Mouse (Mus musculus) megakaryocyte, adult 5-6 weeks (primary cell): ENCODE measurements at regions not wholly inside any gene's neighbourhood (a gene's known extent, or its start where the extent isn't known, plus 50 kb on each side); places are given as distances from the start of the nearest gene placed in this dataset.
A peak's percentile ranks its signal among the peaks of the same experiment; 100 is the strongest.

Experiments
- ATAC-seq: 2 replicates; pipeline ENCODE4 v1.8.0; 2016; ENCODE audit warnings: mild to moderate bottlenecking, inconsistent platforms; ENCODE audit not compliant: poor library complexity, severe bottlenecking

GRCm38 (mm10) chr3:142995981-142996743 lies 114.4 kb upstream of the Pkn2 start:
- no peak for ATAC-seq

GRCm38 (mm10) chr3:142984547-142984946 lies 102.7 kb upstream of the Pkn2 start:
- no peak for ATAC-seq

GRCm38 (mm10) chr3:142981221-142981620 lies 99.4 kb upstream of the Pkn2 start:
- ATAC-seq: no peak

GRCm38 (mm10) chr3:142979161-142979560 lies 97.4 kb upstream of the Pkn2 start:
- no peak for ATAC-seq

- ATAC-seq: no peak
Measured at GRCm38 (mm10) chr3:142976519-142977394, 95.0 kb upstream of the Pkn2 start.

GRCm38 (mm10) chr3:142975606-142976005 lies 93.8 kb upstream of the Pkn2 start:
- ATAC-seq: no peak

GRCm38 (mm10) chr3:142969501-142969900 lies 87.7 kb upstream of the Pkn2 start:
- no peak for ATAC-seq

GRCm38 (mm10) chr3:142965604-142966003 lies 83.8 kb upstream of the Pkn2 start:
- no peak for ATAC-seq

GRCm38 (mm10) chr3:142963818-142964372 lies 82.1 kb upstream of the Pkn2 start:
- no peak; the same call in 1 of the 2 replicates for ATAC-seq

- no peak for ATAC-seq
Measured at GRCm38 (mm10) chr3:142957768-142958167, 76.0 kb upstream of the Pkn2 start.

GRCm38 (mm10) chr3:142948771-142949170 lies 67.0 kb upstream of the Pkn2 start:
- peak; percentile 79 for ATAC-seq

GRCm38 (mm10) chr3:142941319-142942024 lies 59.7 kb upstream of the Pkn2 start:
- no peak for ATAC-seq

- ATAC-seq: peak; percentile 46
Measured at GRCm38 (mm10) chr3:142940874-142941273, 59.1 kb upstream of the Pkn2 start.

GRCm38 (mm10) chr3:142939773-142940172 lies 58.0 kb upstream of the Pkn2 start:
- ATAC-seq: no peak

GRCm38 (mm10) chr3:142935949-142936348 lies 54.1 kb upstream of the Pkn2 start:
- peak; percentile 91 for ATAC-seq

- ATAC-seq: no peak
Measured at GRCm38 (mm10) chr3:142934326-142934725, 52.5 kb upstream of the Pkn2 start.

GRCm38 (mm10) chr3:142933684-142934259 lies 52.0 kb upstream of the Pkn2 start:
- no peak for ATAC-seq
